Mouse (Mus musculus): ENCODE data around the gene Sec24d. TPM values are rescaled to one million over a fixed set of nuclear protein-coding genes. Genes with fewer than 3 reads are reported as not detected.

The Sec24d gene
- polyA plus RNA-seq, 1 experiment from 2014 or later = 66.1 TPM

GRCm38 (mm10) chr3:123329251-123329650, 62.0 kb downstream of the Sec24d start:
- Histone ChIP-seq H3K9ac (no peak overlapping the region), H3K4me1 (ENCODE audit: insufficient read depth) (peaks cover 9% of the 10 kb centered on the region), H3K4me3 (ENCODE audit: low read depth, low read length) (no peak overlapping the region), H3K4me2 (no peak overlapping the region), H3K9me3 (ENCODE audit: low read depth, low read length) (no peaks in the 10 kb centered on the region), H3K36me3 (ENCODE audit: insufficient read depth) (peaks cover 10% of the 10 kb centered on the region; the same call in 1 of the 2 replicates), H3K27me3 (ENCODE audit: insufficient read depth, low read length) (no peaks in the 10 kb centered on the region), H3K27ac (ENCODE audit: low read depth) (peak overlapping the region; percentile 42; the same call in 1 of the 2 replicates)
- ATAC-seq (ENCODE audit: insufficient read depth) (peak; percentile 62), DNase-seq (peak; percentile 83)
- no peak for TF ChIP-seq CTCF (IDR thresholded peaks at IDR 0.05; ENCODE audit: low read depth)
- 37% methylated on average over 6 of the region's 6 CpGs for WGBS

- H3K4me1 ChIP-seq (ENCODE audit: insufficient read depth) = peaks cover 18% of the 10 kb centered on the region
- no peak overlapping the region for H3K4me3 ChIP-seq (ENCODE audit: low read depth, low read length)
- H3K27me3 ChIP-seq (ENCODE audit: insufficient read depth, low read length) = no peaks in the 10 kb centered on the region
- ATAC-seq (ENCODE audit: insufficient read depth) (no peak), DNase-seq (peak; percentile 52)
- H3K36me3 ChIP-seq (ENCODE audit: insufficient read depth) = peaks cover 10% of the 10 kb centered on the region; the same call in 1 of the 2 replicates
- no peak overlapping the region for H3K4me2 ChIP-seq
- WGBS = 58% methylated on average over 4 of the region's 4 CpGs
- TF ChIP-seq CTCF (IDR thresholded peaks at IDR 0.05; ENCODE audit: low read depth) = no peak
- no peaks in the 10 kb centered on the region for H3K9me3 ChIP-seq (ENCODE audit: low read depth, low read length)
- no peak overlapping the region for H3K9ac ChIP-seq
- H3K27ac ChIP-seq (ENCODE audit: low read depth) = no peak overlapping the region
Measured at GRCm38 (mm10) chr3:123330221-123330620, 63.0 kb downstream of the Sec24d start.

- no peak overlapping the region for H3K27ac ChIP-seq (ENCODE audit: low read depth)
- 45% methylated on average over 2 of the region's 2 CpGs for WGBS
- H3K36me3 ChIP-seq (ENCODE audit: insufficient read depth) = peaks cover 5% of the 10 kb centered on the region; the same call in 1 of the 2 replicates
- H3K27me3 ChIP-seq (ENCODE audit: insufficient read depth, low read length) = no peaks in the 10 kb centered on the region
- TF ChIP-seq CTCF (IDR thresholded peaks at IDR 0.05; ENCODE audit: low read depth) = no peak
- peaks cover 18% of the 10 kb centered on the region for H3K4me1 ChIP-seq (ENCODE audit: insufficient read depth)
- no peak for DNase-seq
- no peaks in the 10 kb centered on the region for H3K9me3 ChIP-seq (ENCODE audit: low read depth, low read length)
- H3K4me3 ChIP-seq (ENCODE audit: low read depth, low read length) = no peak overlapping the region
- no peak overlapping the region for H3K9ac ChIP-seq
- no peak overlapping the region for H3K4me2 ChIP-seq
- no peak for ATAC-seq (ENCODE audit: insufficient read depth)
Measured at GRCm38 (mm10) chr3:123332330-123333054, 65.2 kb downstream of the Sec24d start.

- no peak for TF ChIP-seq CTCF (IDR thresholded peaks at IDR 0.05; ENCODE audit: low read depth)
- no peak overlapping the region for H3K9ac ChIP-seq
- H3K27ac ChIP-seq (ENCODE audit: low read depth) = no peak overlapping the region
- H3K9me3 ChIP-seq (ENCODE audit: low read depth, low read length) = no peaks in the 10 kb centered on the region
- no peak overlapping the region for H3K4me3 ChIP-seq (ENCODE audit: low read depth, low read length)
- peaks cover 18% of the 10 kb centered on the region for H3K4me1 ChIP-seq (ENCODE audit: insufficient read depth)
- no peaks in the 10 kb centered on the region for H3K27me3 ChIP-seq (ENCODE audit: insufficient read depth, low read length)
- DNase-seq = peak; percentile 87
- no peaks in the 10 kb centered on the region; the same call in 1 of the 2 replicates for H3K36me3 ChIP-seq (ENCODE audit: insufficient read depth)
- peak; percentile 32; the same call in 1 of the 2 replicates for ATAC-seq (ENCODE audit: insufficient read depth)
- WGBS = 3% methylated on average over 4 of the region's 4 CpGs
- no peak overlapping the region for H3K4me2 ChIP-seq
Measured at GRCm38 (mm10) chr3:123333055-123333424, 65.8 kb downstream of the Sec24d start.

- Histone ChIP-seq H3K27ac (ENCODE audit: low read depth) (peak overlapping the region; percentile 83), H3K4me3 (ENCODE audit: low read depth, low read length) (no peak overlapping the region), H3K9ac (no peak overlapping the region), H3K27me3 (ENCODE audit: insufficient read depth, low read length) (no peaks in the 10 kb centered on the region), H3K4me2 (peak overlapping the region; percentile 29; the same call in 1 of the 2 replicates), H3K36me3 (ENCODE audit: insufficient read depth) (no peaks in the 10 kb centered on the region), H3K4me1 (ENCODE audit: insufficient read depth) (peaks cover 18% of the 10 kb centered on the region), H3K9me3 (ENCODE audit: low read depth, low read length) (no peaks in the 10 kb centered on the region)
- 25% methylated on average over 7 of the region's 7 CpGs for WGBS
- no peak for TF ChIP-seq CTCF (IDR thresholded peaks at IDR 0.05; ENCODE audit: low read depth)
- ATAC-seq (ENCODE audit: insufficient read depth) (peak; percentile 83), DNase-seq (peak; percentile 90)
Measured at GRCm38 (mm10) chr3:123334947-123335346, 67.7 kb downstream of the Sec24d start.

GRCm38 (mm10) chr3:123335480-123335879, 68.2 kb downstream of the Sec24d start:
- H3K4me2 ChIP-seq = no peak overlapping the region
- no peak overlapping the region for H3K9ac ChIP-seq
- 18% methylated on average over 3 of the region's 3 CpGs for WGBS
- H3K36me3 ChIP-seq (ENCODE audit: insufficient read depth) = peaks cover 4% of the 10 kb centered on the region; the same call in 1 of the 2 replicates
- no peak overlapping the region for H3K4me3 ChIP-seq (ENCODE audit: low read depth, low read length)
- TF ChIP-seq CTCF (IDR thresholded peaks at IDR 0.05; ENCODE audit: low read depth) = no peak
- H3K27me3 ChIP-seq (ENCODE audit: insufficient read depth, low read length) = no peaks in the 10 kb centered on the region
- ATAC-seq (ENCODE audit: insufficient read depth) (peak; percentile 84), DNase-seq (peak; percentile 95)
- H3K9me3 ChIP-seq (ENCODE audit: low read depth, low read length) = no peaks in the 10 kb centered on the region
- peaks cover 18% of the 10 kb centered on the region for H3K4me1 ChIP-seq (ENCODE audit: insufficient read depth)
- H3K27ac ChIP-seq (ENCODE audit: low read depth) = 0 out of 2 replicates have a peak overlapping the region, but pooled peaks have one; percentile 21

- Histone ChIP-seq H3K9ac (no peak overlapping the region), H3K27ac (ENCODE audit: low read depth) (no peak overlapping the region), H3K9me3 (ENCODE audit: low read depth, low read length) (no peaks in the 10 kb centered on the region), H3K4me1 (ENCODE audit: insufficient read depth) (peaks cover 18% of the 10 kb centered on the region), H3K4me3 (ENCODE audit: low read depth, low read length) (no peak overlapping the region), H3K27me3 (ENCODE audit: insufficient read depth, low read length) (no peaks in the 10 kb centered on the region), H3K4me2 (no peak overlapping the region), H3K36me3 (ENCODE audit: insufficient read depth) (peaks cover 11% of the 10 kb centered on the region; the same call in 1 of the 2 replicates)
- DNase-seq = peak; percentile 34
- ATAC-seq (ENCODE audit: insufficient read depth) = no peak
- TF ChIP-seq CTCF (IDR thresholded peaks at IDR 0.05; ENCODE audit: low read depth) = no peak
- WGBS = 26% methylated on average over 7 of the region's 7 CpGs
Measured at GRCm38 (mm10) chr3:123336455-123336854, 69.2 kb downstream of the Sec24d start.
